Mouse (Mus musculus) neural tube, embryonic 11.5 days (tissue): ENCODE results near the gene Notch2. TPM values are rescaled to one million over a fixed set of nuclear protein-coding genes. Genes with fewer than 3 reads are reported as not detected.

Experiments used
- ATAC-seq: fragments of 200-750 bp; cut with Nextera tagmentation; 2 replicates; pipeline ENCODE4 v1.8.0; 2017; ENCODE audit warnings: moderate number of reproducible peaks, mild to moderate bottlenecking, moderate TSS enrichment, moderate library complexity; ENCODE audit not compliant: insufficient read depth, low FRiP score, low TSS enrichment
- DNase-seq: peaks from one replicate; pipeline ENCODE4 v3.0.0-alpha.2; 2015; ENCODE audit warnings: low spot score
- H3K27ac ChIP-seq: fragments of 300-500 bp; sonication (generic); 2 replicates; pipeline ENCODE4 v1.5.1; 2014; ENCODE audit warnings: low read depth, mild to moderate bottlenecking, low read length
- H3K27me3 ChIP-seq: fragments of 300-500 bp; sonication (generic); 2 replicates; pipeline ENCODE4 v1.6.1; 2014; ENCODE audit warnings: mild to moderate bottlenecking, low read length, mixed read lengths; ENCODE audit not compliant: control insufficient read depth, insufficient read depth
- H3K36me3 ChIP-seq: fragments of 300-500 bp; sonication (generic); 2 replicates; pipeline ENCODE4 v1.6.1; 2014; ENCODE audit warnings: mild to moderate bottlenecking, low read length, moderate library complexity, mixed read lengths; ENCODE audit not compliant: control insufficient read depth, insufficient read depth
- H3K4me1 ChIP-seq: fragments of 300-500 bp; sonication (generic); 2 replicates; pipeline ENCODE4 v1.6.1; 2014; ENCODE audit warnings: low read length, mixed read lengths; ENCODE audit not compliant: control insufficient read depth, insufficient read depth
- H3K4me2 ChIP-seq: fragments of 300-500 bp; sonication (generic); 2 replicates; pipeline ENCODE4 v1.6.1; 2014; ENCODE audit warnings: low read depth, mild to moderate bottlenecking, moderate library complexity
- H3K4me3 ChIP-seq: fragments of 300-500 bp; sonication (generic); 2 replicates; pipeline ENCODE4 v1.5.1; 2014; ENCODE audit warnings: low read depth, low read length
- H3K9ac ChIP-seq: fragments of 300-500 bp; sonication (generic); 2 replicates; pipeline ENCODE4 v1.6.1; 2014; ENCODE audit warnings: mild to moderate bottlenecking, low read length
- H3K9me3 ChIP-seq: fragments of 300-500 bp; sonication (generic); 2 replicates; pipeline ENCODE4 v1.6.1; 2016; ENCODE audit warnings: low read length; ENCODE audit not compliant: control insufficient read depth
- WGBS: fragments of 180-500 bp; shearing (Covaris S2); extraction: QIAGEN DNeasy Blood & Tissue Kit; methylation state at CpG from one replicate; pipeline ENCODE4 v1.1.7; 2014; 5-methylcytosine and 5-hydroxymethylcytosine counted together
- polyA plus RNA-seq: library from polyadenylated mRNA; unstranded; fragments of >200 nt; fragmentation: Nextera tagmentation; extraction: Ambion mirVana; gene quantifications from 2 replicates; pipeline ENCODE4 v1.2.1, GENCODE M21; 2014

Gene Notch2
- polyA plus RNA-seq, 1 experiment from 2014 or later: 24.6 TPM

DNA sequence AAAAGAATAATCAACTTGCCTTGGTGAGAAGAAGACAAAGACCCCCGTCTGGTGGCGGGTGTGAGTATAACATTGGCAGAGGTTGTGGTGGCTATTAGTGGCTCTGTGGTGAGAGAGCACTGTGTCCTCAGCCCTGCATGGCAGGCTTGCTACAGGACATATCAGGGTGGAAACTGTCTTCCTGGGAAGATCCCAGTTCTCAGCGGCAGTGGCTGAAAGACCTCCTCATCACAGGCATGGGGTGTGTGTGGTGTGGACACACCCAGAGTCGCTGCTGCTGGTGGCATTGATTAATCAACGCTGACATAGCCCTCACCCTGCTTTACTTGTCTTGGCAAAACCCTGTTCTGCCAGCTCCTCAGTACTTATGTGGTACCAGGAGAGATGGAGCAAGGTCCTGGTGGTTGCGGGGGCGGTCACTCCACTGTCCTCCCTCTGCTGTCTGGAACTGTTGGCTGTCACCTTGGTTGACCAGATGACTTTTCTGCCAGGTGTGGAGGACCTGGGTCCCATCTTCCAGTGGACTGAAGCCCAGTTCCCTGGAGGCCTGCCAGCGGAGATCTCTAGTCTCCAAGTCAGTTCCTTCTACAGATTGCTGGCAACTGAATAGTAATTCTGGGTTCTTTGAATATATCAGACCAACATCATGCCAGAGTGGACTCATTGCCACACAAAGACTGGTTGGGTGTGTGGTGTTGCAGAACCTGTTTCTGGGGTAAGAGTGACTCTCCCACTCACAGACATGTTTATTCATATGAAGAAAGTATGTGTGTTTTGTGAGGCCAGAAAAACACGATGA is 7.3 kb downstream of the Notch2 start:
- ATAC-seq: no peak
- DNase-seq: peak; percentile 13
- WGBS: 72% methylated on average over 9 of the region's 9 CpGs
- no peaks in the 10 kb centered on the region for H3K27me3 ChIP-seq
- H3K4me1 ChIP-seq: peaks cover 29% of the 10 kb centered on the region
- H3K9ac ChIP-seq: no peak overlapping the region
- H3K4me2 ChIP-seq: no peak overlapping the region
- no peaks in the 10 kb centered on the region for H3K9me3 ChIP-seq
- H3K36me3 ChIP-seq: no peaks in the 10 kb centered on the region
- no peak overlapping the region for H3K27ac ChIP-seq
- no peak overlapping the region for H3K4me3 ChIP-seq

DNA sequence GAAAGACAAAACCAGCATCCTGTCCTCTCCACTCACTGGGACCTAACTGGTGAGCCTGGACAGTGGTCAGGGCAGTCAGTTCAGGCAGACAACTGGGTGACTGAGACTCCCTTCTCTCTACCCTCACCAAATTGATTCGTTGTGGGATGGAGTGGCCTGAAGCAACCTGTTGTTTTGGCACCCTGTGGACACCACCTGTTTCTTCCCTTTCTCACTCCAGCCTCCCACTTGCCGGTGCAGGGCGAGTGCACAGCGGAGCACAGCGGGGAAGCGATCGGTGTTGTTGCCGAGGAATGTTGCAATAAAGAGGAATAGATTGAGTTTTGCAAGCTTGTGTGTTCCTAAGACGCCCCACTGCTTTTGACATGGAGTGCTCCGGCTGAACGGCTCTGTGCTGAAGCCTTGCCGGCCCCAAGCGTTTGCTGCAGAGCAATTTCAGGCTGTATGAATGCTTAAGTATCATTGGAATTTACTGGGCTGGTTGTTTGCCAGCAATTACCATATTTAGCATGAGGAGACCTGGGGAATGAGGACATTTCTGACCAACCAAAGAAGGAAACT is 11.0 kb downstream of the Notch2 start:
- no peaks in the 10 kb centered on the region for H3K36me3 ChIP-seq
- peaks cover 25% of the 10 kb centered on the region for H3K4me1 ChIP-seq
- no peak overlapping the region for H3K9ac ChIP-seq
- H3K27me3 ChIP-seq: no peaks in the 10 kb centered on the region
- no peak overlapping the region for H3K4me3 ChIP-seq
- ATAC-seq (peak; percentile 76), DNase-seq (peak; percentile 58)
- no peak overlapping the region for H3K4me2 ChIP-seq
- no peaks in the 10 kb centered on the region for H3K9me3 ChIP-seq
- WGBS: 6% methylated on average over 13 of the region's 13 CpGs
- H3K27ac ChIP-seq: no peak overlapping the region

DNA sequence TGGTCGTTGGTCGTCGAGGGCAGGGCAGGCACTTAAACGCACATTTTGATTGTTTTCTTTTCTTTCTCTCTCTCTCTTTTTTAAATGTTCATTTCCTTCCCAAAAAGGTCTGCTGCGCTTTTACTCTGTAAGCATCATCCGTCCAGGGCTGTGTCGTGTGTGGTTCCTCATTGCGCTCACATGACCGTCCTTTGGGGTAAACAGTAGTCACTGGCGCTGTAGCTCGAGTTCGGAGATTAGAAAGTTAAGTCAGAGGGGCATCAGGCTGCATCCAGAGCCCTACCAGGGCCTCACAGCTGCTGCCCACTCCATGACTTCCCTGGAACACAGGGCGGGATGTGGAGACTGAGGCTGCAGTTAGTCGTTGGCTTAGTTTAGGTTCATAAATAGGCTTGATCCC is 12.2 kb downstream of the Notch2 start:
- H3K4me3 ChIP-seq: no peak overlapping the region
- ATAC-seq (no peak), DNase-seq (no peak)
- no peaks in the 10 kb centered on the region for H3K9me3 ChIP-seq
- H3K27me3 ChIP-seq: no peaks in the 10 kb centered on the region
- H3K27ac ChIP-seq: no peak overlapping the region
- H3K4me2 ChIP-seq: no peak overlapping the region
- no peak overlapping the region; the same call in 1 of the 2 replicates for H3K9ac ChIP-seq
- WGBS: 40% methylated on average over 14 of the region's 14 CpGs
- peaks cover 15% of the 10 kb centered on the region for H3K4me1 ChIP-seq
- no peaks in the 10 kb centered on the region for H3K36me3 ChIP-seq

DNA sequence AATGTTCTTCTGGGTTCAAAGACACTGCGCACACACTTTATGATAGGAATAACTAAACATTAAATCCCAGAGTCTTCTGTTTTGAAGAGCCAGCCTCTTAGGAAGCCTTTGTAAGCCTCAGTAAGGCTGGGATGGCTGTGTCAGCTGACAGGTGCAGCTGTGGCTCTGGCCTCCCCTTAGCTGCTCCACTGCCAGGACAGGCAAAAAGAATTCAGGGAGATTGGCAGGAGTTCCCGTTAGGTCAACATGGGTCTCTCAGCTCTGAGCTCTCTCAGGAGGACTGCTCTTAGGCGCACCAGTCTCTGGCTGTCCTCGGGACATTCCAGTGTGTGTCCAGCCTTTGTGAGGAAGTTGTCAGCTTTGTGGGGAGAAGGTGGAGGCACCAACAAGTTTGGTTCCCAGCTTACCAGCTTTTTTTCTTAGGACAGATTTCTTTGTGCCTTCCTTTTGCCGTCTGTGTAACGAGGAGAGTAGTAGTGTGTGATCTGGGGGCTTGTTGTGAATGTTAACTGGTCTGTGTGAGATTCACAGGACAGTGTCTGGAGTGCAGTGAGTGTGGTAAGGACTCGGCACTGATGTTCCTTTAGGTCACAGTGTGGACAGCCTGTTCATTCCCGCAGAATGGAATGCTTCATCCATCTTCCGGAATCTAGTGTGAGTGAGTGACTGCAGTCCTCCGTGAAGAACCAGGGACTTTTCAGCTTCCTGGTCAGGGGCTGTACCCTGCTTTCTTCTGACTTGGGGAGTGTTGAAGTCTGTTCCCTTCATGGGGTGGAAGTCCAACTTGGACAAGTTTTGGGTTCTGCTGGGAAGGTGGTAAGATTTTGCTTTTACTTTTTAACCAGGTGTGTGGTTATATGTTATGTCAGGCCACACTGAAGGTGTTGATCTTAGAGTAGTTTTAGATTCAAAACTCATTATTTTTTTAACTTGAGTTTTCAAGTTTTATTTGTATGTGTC is 12.9 kb downstream of the Notch2 start:
- 40% methylated on average over 10 of the region's 10 CpGs for WGBS
- Histone ChIP-seq H3K9me3 (no peaks in the 10 kb centered on the region), H3K4me2 (no peak overlapping the region), H3K27me3 (no peaks in the 10 kb centered on the region), H3K4me1 (peaks cover 15% of the 10 kb centered on the region), H3K27ac (no peak overlapping the region), H3K9ac (no peak overlapping the region; the same call in 1 of the 2 replicates), H3K36me3 (no peaks in the 10 kb centered on the region), H3K4me3 (no peak overlapping the region)
- no peak for DNase-seq
- ATAC-seq: no peak

DNA sequence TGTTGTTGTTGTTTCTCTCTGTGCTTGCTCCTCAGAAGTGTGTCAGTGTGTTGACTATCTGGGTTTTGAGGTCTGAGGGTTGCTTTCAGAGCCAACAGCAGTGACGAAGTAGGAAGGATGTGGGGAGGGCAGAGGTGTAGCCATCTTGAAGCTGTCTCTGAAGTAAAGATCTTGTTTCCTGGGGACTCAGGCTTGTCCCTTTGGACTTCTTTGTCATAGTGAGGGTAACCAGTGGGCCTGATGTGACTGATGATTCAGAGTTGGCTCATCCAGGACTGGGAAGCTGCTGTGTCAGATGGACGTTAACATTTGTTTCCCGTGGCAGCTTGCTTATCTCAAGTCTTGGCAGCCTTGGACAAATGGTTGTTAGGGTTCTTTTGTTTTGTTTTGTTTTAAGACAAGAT is 14.0 kb downstream of the Notch2 start:
- H3K9ac ChIP-seq: no peak overlapping the region
- H3K4me3 ChIP-seq: no peak overlapping the region
- H3K36me3 ChIP-seq: no peaks in the 10 kb centered on the region
- no peak for DNase-seq
- WGBS: 57% methylated on average over 3 of the region's 3 CpGs
- no peak for ATAC-seq
- H3K27me3 ChIP-seq: no peaks in the 10 kb centered on the region
- H3K27ac ChIP-seq: no peak overlapping the region
- H3K9me3 ChIP-seq: no peaks in the 10 kb centered on the region
- no peak overlapping the region for H3K4me2 ChIP-seq
- H3K4me1 ChIP-seq: peaks cover 15% of the 10 kb centered on the region

DNA sequence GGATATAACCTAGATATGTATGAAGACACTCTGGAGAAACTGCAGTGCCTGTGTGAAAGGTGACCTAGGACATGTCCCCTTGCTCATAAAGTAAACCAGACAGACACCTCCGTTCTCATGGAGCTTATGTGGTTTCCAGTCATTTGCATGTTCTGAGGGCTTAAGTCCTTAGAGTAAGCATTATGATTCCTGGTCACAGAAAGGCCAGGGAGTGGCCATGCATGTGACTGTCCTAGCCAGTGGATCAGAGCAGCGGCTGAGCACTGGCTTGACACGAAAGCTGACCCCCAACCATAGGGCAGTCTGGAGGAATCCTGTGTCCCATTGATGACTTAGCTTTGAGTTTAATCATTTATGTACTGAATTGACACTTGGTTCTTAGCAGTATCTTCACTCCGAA is 14.7 kb downstream of the Notch2 start:
- no peak overlapping the region for H3K4me3 ChIP-seq
- H3K9me3 ChIP-seq: no peaks in the 10 kb centered on the region
- H3K27me3 ChIP-seq: no peaks in the 10 kb centered on the region
- no peaks in the 10 kb centered on the region for H3K36me3 ChIP-seq
- no peak for DNase-seq
- H3K9ac ChIP-seq: no peak overlapping the region
- H3K4me2 ChIP-seq: no peak overlapping the region
- ATAC-seq: no peak
- 63% methylated on average over 4 of the region's 4 CpGs for WGBS
- peaks cover 17% of the 10 kb centered on the region for H3K4me1 ChIP-seq
- H3K27ac ChIP-seq: no peak overlapping the region

DNA sequence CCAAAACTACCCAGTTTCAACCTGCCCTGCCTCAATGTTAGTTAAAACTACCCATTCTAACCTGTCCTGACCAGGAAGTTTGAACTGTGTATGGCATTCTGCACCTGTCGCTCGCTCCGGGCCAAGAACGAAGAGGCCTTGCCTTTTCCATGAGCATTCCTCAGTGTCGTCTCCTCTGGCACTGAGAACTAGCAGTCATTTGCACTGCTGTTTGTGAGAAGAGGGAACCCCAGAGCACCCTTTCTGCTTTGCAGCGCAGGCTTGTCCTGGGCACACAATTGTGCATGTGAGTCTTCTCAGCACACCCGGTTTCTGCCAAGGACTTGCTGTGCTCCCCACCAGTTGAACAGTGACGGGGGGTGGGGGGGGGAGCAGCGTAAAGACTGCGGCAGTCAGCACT is 15.6 kb downstream of the Notch2 start:
- no peak overlapping the region for H3K9ac ChIP-seq
- no peaks in the 10 kb centered on the region for H3K36me3 ChIP-seq
- no peak for DNase-seq
- no peak overlapping the region for H3K4me2 ChIP-seq
- no peak overlapping the region for H3K4me3 ChIP-seq
- no peak overlapping the region for H3K27ac ChIP-seq
- no peaks in the 10 kb centered on the region for H3K27me3 ChIP-seq
- no peak for ATAC-seq
- no peaks in the 10 kb centered on the region for H3K9me3 ChIP-seq
- 74% methylated on average over 10 of the region's 10 CpGs for WGBS
- peaks cover 19% of the 10 kb centered on the region for H3K4me1 ChIP-seq

DNA sequence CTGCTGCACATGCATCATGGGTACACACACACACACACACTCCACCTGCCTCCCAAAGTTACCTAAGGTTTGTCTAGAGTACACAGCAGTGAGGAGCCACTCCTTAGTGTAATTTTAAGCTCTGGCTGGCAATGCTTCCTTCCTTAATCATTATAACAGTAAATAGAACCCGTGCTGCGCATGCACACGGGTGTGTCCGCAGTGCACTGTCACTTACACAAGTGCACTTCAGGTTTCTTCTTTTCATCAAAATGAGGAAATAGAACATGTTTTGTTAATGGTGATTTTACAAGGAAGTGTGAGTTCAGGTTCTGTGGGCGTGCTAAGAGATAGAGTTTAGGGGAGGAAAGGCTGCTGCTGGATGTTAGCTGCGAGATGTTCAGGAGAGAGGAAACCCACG is 17.8 kb downstream of the Notch2 start:
- Histone ChIP-seq H3K36me3 (no peaks in the 10 kb centered on the region), H3K27me3 (no peaks in the 10 kb centered on the region), H3K27ac (no peak overlapping the region), H3K4me3 (no peak overlapping the region), H3K9me3 (no peaks in the 10 kb centered on the region), H3K4me1 (peaks cover 12% of the 10 kb centered on the region), H3K9ac (no peak overlapping the region), H3K4me2 (no peak overlapping the region)
- DNase-seq (no peak), ATAC-seq (no peak)
- 84% methylated on average over 7 of the region's 7 CpGs for WGBS
